Mouse (Mus musculus): ENCODE results near the gene Midn. TPM values are rescaled to one million over a fixed set of nuclear protein-coding genes. Genes with fewer than 3 reads are reported as not detected.

Midn gene
- polyA plus RNA-seq, 1 experiment from 2014 or later, result 28.9 TPM

DNA sequence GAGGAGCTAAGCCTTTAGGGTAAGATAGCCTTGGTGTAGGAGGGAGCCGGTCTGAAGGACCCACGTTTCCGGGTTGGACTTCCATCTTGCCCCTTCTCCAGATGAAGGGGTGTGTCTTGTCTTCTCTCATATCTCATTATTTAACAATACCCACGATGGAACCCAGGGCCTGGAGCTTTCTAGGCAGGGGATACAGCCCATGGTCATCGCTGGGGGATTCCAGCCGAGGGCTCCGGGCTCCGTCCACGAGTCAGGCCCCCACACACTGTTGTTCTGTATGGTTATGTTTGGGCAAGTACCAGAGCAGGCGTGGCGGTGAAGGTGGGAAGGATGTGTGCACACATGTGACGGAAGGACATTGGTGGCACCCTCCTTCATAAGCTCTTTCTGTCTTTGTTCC, 3.9 kb upstream of the Midn start:
- Histone ChIP-seq H3K4me3 (ENCODE audit: low read depth, low read length) (no peak overlapping the region), H3K4me1 (replicated peaks; ENCODE audit: control insufficient read depth, insufficient read depth, low read length) (peaks cover 28% of the 10 kb centered on the region), H3K9me3 (ENCODE audit: control insufficient read depth, low read length) (no peaks in the 10 kb centered on the region), H3K36me3 (ENCODE audit: control insufficient read depth, insufficient read depth, low read length) (peaks cover 33% of the 10 kb centered on the region), H3K4me2 (ENCODE audit: low read length) (no peak overlapping the region), H3K27me3 (replicated peaks; ENCODE audit: control insufficient read depth, insufficient read depth, low read length) (no peaks in the 10 kb centered on the region), H3K9ac (ENCODE audit: low read length) (no peak overlapping the region), H3K27ac (ENCODE audit: low read depth) (no peak overlapping the region)
- 93% methylated on average over 12 of the region's 12 CpGs for WGBS
- ATAC-seq (replicated peaks; ENCODE audit: low FRiP score, low TSS enrichment, low read depth), result no peak
- DNase-seq (ENCODE audit: low spot score), result no peak

DNA sequence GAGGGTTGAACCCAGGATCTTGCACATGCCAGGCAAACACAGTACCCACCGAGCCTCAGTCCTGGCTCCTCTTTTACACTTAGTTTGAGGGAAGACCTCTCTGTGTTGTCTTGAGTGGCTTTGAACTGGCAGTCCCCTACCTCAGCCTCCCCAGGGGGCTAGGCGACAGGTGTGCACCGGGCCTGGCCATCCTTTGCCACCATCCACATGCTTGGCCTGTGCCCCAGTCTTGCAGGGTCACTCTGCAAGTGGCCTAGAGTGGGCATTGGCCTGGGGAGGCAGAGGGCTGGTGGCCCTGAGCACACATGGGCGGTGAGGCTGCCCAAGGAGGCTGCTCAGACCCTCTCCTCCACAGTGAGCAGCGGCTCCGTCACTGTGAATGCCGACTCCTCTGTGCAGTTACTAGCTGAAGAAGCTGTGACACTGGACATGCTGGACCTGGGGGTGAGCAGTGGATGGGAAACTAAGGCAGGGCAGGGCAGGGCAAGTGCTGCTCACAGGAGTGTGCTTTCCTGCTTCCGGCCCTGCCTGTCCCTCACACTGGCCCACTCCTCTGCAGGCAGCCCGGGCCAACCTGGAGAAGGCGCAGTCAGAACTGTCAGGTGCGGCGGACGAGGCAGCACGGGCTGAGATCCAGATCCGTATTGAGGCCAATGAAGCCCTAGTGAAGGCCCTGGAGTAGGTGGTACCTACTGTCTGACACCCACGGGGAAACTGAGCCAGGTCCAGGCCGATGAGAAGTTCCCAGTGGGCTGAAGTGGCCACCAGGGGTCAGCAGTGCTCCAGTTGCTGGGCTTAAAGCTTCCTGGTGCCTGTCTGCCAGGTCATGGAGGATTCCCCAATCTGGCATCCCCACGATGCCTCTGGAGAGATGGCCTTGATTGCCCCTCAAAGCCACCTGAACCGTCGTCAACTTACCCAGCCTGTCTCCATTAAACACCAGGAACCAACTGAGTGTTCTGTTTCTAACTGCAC, 2.9 kb upstream of the Midn start:
- H3K27me3 ChIP-seq (replicated peaks; ENCODE audit: control insufficient read depth, insufficient read depth, low read length), result no peaks in the 10 kb centered on the region
- DNase-seq (ENCODE audit: low spot score) (peak; percentile 88), ATAC-seq (replicated peaks; ENCODE audit: low FRiP score, low TSS enrichment, low read depth) (no peak)
- no peak overlapping the region for H3K4me2 ChIP-seq (ENCODE audit: low read length)
- no peak overlapping the region for H3K4me3 ChIP-seq (ENCODE audit: low read depth, low read length)
- peaks cover 37% of the 10 kb centered on the region for H3K36me3 ChIP-seq (ENCODE audit: control insufficient read depth, insufficient read depth, low read length)
- no peak overlapping the region for H3K9ac ChIP-seq (ENCODE audit: low read length)
- H3K27ac ChIP-seq (ENCODE audit: low read depth), result 0 out of 2 replicates have a peak overlapping the region, but pooled peaks have one; percentile 18
- WGBS, result 69% methylated on average over 20 of the region's 20 CpGs
- H3K9me3 ChIP-seq (ENCODE audit: control insufficient read depth, low read length), result no peaks in the 10 kb centered on the region
- peaks cover 28% of the 10 kb centered on the region for H3K4me1 ChIP-seq (replicated peaks; ENCODE audit: control insufficient read depth, insufficient read depth, low read length)

DNA sequence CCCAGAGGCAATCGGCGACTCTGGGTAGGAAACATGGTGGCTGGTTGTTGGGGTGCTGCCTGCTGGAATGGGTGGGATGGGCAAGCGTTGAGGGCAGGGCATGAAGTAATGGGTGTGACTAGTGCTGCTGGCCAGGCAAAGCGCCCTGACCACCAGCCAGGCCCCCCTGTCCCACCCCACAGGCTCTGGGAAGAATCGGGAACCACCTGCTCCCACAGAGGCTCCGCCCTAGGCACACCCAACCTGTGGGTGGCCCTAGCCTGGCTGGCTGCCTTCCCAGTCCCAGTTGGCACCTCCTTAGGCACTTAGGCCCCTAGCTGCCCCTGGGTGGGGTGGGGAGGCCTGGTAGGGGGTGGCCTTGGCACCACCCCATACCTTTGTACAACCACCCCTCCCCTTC, 2.2 kb upstream of the Midn start:
- H3K4me3 ChIP-seq (ENCODE audit: low read depth, low read length), result no peak overlapping the region
- ATAC-seq (replicated peaks; ENCODE audit: low FRiP score, low TSS enrichment, low read depth) (no peak), DNase-seq (ENCODE audit: low spot score) (no peak)
- H3K4me1 ChIP-seq (replicated peaks; ENCODE audit: control insufficient read depth, insufficient read depth, low read length), result peaks cover 28% of the 10 kb centered on the region
- WGBS, result 79% methylated on average over 6 of the region's 6 CpGs
- peaks cover 37% of the 10 kb centered on the region for H3K36me3 ChIP-seq (ENCODE audit: control insufficient read depth, insufficient read depth, low read length)
- H3K9ac ChIP-seq (ENCODE audit: low read length), result no peak overlapping the region
- no peaks in the 10 kb centered on the region for H3K27me3 ChIP-seq (replicated peaks; ENCODE audit: control insufficient read depth, insufficient read depth, low read length)
- H3K27ac ChIP-seq (ENCODE audit: low read depth), result 0 out of 2 replicates have a peak overlapping the region, but pooled peaks have one; percentile 18
- H3K9me3 ChIP-seq (ENCODE audit: control insufficient read depth, low read length), result no peaks in the 10 kb centered on the region
- H3K4me2 ChIP-seq (ENCODE audit: low read length), result no peak overlapping the region

DNA sequence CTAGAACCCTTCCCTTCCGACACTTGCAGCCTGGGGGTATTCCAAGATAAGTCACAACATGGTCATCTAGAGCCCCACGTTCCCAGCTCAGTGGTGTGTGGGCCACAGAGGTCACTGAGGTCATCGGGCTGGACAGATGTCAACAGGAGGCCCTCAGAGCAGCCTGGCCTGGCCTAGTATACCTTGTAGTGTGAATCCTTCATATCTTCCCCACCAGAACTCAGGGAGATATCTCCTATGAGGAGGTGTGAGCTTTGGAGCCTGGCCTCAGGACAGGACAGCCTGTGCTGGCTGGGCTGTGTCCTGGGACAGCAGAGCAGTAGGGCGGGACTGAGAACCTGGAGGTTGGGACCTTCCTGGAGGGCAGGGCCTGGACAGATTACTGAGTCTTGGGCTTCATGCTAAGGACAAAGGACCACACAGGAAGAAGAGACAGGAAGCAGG, 1.5 kb upstream of the Midn start:
- DNase-seq (ENCODE audit: low spot score), result no peak
- peaks cover 28% of the 10 kb centered on the region for H3K4me1 ChIP-seq (replicated peaks; ENCODE audit: control insufficient read depth, insufficient read depth, low read length)
- H3K4me2 ChIP-seq (ENCODE audit: low read length), result no peak overlapping the region; the same call in 1 of the 2 replicates
- 0 out of 2 replicates have a peak overlapping the region, but pooled peaks have one; percentile 25 for H3K9ac ChIP-seq (ENCODE audit: low read length)
- H3K4me3 ChIP-seq (ENCODE audit: low read depth, low read length), result no peak overlapping the region
- no peak for ATAC-seq (replicated peaks; ENCODE audit: low FRiP score, low TSS enrichment, low read depth)
- no peaks in the 10 kb centered on the region for H3K27me3 ChIP-seq (replicated peaks; ENCODE audit: control insufficient read depth, insufficient read depth, low read length)
- H3K36me3 ChIP-seq (ENCODE audit: control insufficient read depth, insufficient read depth, low read length), result peaks cover 40% of the 10 kb centered on the region
- no peaks in the 10 kb centered on the region for H3K9me3 ChIP-seq (ENCODE audit: control insufficient read depth, low read length)
- WGBS, result 79% methylated on average over 4 of the region's 4 CpGs
- peak overlapping the region; percentile 99 for H3K27ac ChIP-seq (ENCODE audit: low read depth)

DNA sequence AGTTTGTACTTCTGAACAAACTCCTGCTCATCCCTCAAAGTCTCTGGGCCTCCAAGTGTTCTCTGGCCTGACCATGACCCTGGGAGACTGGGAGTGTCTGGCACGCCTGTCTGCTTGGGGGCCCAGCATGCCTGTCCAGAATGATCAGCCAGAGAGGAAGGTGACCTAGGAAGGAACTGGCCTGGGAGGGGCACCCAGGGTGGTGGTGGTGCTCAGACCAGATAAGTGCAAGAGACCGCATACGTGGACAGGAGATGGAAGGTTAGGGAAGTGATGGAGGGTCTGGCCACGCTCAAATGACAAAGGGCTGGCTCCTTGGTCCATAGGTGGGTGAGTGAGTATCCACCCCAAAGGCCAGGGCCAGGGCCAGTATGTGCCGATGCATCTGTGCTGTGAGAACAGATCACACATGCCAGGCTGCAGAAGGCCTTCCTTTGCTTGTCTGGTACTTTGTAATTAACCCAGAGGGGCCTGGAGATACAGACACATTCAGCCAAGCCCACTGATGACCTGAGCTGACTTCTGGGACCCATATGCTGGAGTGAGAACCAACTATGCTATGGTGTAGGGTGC, 840 bp upstream of the Midn start:
- Histone ChIP-seq H3K4me1 (replicated peaks; ENCODE audit: control insufficient read depth, insufficient read depth, low read length) (peaks cover 28% of the 10 kb centered on the region), H3K4me3 (ENCODE audit: low read depth, low read length) (no peak overlapping the region), H3K27ac (ENCODE audit: low read depth) (peak overlapping the region; percentile 99), H3K9ac (ENCODE audit: low read length) (no peak overlapping the region), H3K4me2 (ENCODE audit: low read length) (peak overlapping the region; percentile 54), H3K9me3 (ENCODE audit: control insufficient read depth, low read length) (no peaks in the 10 kb centered on the region), H3K36me3 (ENCODE audit: control insufficient read depth, insufficient read depth, low read length) (peaks cover 46% of the 10 kb centered on the region), H3K27me3 (replicated peaks; ENCODE audit: control insufficient read depth, insufficient read depth, low read length) (no peaks in the 10 kb centered on the region)
- 61% methylated on average over 5 of the region's 5 CpGs for WGBS
- DNase-seq (ENCODE audit: low spot score) (peak; percentile 65), ATAC-seq (replicated peaks; ENCODE audit: low FRiP score, low TSS enrichment, low read depth) (no peak)

DNA sequence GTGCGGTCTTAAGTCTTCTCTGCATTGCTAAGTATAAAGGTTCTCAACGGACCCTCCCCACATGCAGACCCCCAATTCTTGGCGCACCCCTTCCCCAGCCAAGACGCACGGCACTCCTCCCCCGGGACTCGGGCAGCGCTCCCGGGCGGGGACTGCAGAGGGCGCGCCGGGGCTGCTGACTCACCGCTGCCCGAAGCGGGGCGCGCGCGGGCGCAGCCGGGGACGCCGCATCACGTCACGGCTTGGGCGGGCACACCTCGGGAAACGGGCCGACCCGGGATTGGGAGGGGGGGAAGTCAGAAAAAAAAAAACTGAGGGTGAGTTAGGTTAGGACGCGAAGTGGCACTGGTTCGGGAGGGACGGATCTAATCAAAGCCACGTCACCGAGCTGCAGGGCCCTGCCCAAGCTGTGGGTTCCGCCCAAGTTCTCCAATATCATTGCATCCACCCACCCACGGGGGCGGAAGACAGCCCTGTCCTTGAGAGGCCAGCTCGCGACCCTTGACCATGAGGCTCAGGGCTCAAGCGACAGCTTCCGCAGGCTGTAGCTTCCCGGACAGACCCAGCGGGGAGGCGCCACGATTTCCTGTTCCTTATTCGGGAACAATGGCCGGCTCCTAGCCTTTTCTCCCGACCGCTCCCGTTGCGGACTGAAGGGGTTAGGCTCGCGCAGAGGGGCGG, 678 bp downstream of the Midn start:
- Histone ChIP-seq H3K36me3 (ENCODE audit: control insufficient read depth, insufficient read depth, low read length) (peaks cover 56% of the 10 kb centered on the region), H3K9me3 (ENCODE audit: control insufficient read depth, low read length) (no peaks in the 10 kb centered on the region), H3K27ac (ENCODE audit: low read depth) (peak overlapping the region; percentile 99), H3K4me3 (ENCODE audit: low read depth, low read length) (peak overlapping the region; percentile 93), H3K4me2 (ENCODE audit: low read length) (peak overlapping the region; percentile 54), H3K27me3 (replicated peaks; ENCODE audit: control insufficient read depth, insufficient read depth, low read length) (no peaks in the 10 kb centered on the region), H3K4me1 (replicated peaks; ENCODE audit: control insufficient read depth, insufficient read depth, low read length) (peaks cover 35% of the 10 kb centered on the region), H3K9ac (ENCODE audit: low read length) (peak overlapping the region; percentile 96)
- ATAC-seq (replicated peaks; ENCODE audit: low FRiP score, low TSS enrichment, low read depth) (peak; percentile 25), DNase-seq (ENCODE audit: low spot score) (peak; percentile 95)
- under 1% methylated on average over 57 of the region's 57 CpGs for WGBS

DNA sequence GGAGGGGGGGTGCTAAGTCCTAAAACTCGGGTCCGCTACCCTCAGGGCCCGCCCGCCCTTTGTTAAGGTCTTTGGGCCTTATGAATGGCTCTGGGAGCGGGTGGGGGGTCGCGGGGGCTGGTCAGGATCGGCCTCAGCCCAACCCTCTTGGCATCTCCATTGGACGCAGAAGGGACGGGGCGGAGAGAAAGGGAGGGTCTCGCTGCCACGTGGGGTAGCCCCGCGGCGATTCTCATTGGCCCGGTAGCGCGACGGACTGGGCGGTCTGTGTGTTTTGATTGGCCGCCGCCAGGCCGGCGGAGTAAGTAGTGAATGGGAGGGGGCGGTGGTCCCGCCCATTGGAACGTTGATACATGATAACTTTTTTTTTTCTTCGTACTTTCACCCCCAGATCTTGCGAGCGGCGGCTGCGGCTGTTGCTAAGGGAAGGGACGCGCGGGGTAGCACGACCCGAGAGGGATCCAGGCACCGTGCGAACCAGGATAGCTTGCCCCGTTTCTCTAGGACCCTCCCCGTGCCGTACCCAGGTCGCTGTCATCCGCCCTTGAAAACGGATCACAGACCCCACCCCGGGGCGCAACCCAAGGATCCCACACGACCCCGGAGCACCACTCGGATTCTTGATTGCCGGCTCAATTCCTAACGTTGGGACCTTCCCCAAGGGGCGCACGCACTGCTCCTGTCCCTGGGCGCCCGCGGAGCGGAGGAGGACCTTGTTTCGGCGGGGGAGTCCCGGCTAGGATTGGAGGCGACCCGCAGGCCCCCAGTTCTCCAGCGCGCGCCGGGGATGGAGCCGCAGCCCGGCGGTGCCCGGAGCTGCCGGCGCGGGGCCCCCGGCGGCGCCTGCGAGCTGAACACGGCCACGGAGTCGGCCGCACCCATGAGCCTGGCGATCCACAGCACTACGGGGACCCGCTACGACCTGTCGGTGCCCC, 1.5 kb downstream of the Midn start:
- WGBS, result under 1% methylated on average over 88 of the region's 88 CpGs
- Histone ChIP-seq H3K4me1 (replicated peaks; ENCODE audit: control insufficient read depth, insufficient read depth, low read length) (peaks cover 42% of the 10 kb centered on the region), H3K4me3 (ENCODE audit: low read depth, low read length) (peak overlapping the region; percentile 93), H3K27me3 (replicated peaks; ENCODE audit: control insufficient read depth, insufficient read depth, low read length) (no peaks in the 10 kb centered on the region), H3K4me2 (ENCODE audit: low read length) (peak overlapping the region; percentile 98), H3K27ac (ENCODE audit: low read depth) (peak overlapping the region; percentile 99), H3K9ac (ENCODE audit: low read length) (peak overlapping the region; percentile 99), H3K36me3 (ENCODE audit: control insufficient read depth, insufficient read depth, low read length) (peaks cover 56% of the 10 kb centered on the region), H3K9me3 (ENCODE audit: control insufficient read depth, low read length) (no peaks in the 10 kb centered on the region)
- peak; percentile 98 for DNase-seq (ENCODE audit: low spot score)
- ATAC-seq (replicated peaks; ENCODE audit: low FRiP score, low TSS enrichment, low read depth), result peak; percentile 82
